Mouse (Mus musculus): ENCODE results near the gene Zic4.

The Zic4 gene

GRCm38 (mm10) chr9:91404905-91405752 lies 42.9 kb downstream of the Zic4 start:
- DNase-seq, result no peak

GRCm38 (mm10) chr9:91405753-91406178 lies 43.6 kb downstream of the Zic4 start:
- no peak for DNase-seq

- DNase-seq, result no peak
These were observed 44.1 kb downstream of the Zic4 start for GRCm38 (mm10) chr9:91406258-91406763.

- DNase-seq, result no peak
These were observed 47.6 kb downstream of the Zic4 start for GRCm38 (mm10) chr9:91409771-91410170.

GRCm38 (mm10) chr9:91414007-91414661 lies 51.9 kb downstream of the Zic4 start:
- DNase-seq, result no peak

- no peak for DNase-seq
These were observed 58.2 kb downstream of the Zic4 start for GRCm38 (mm10) chr9:91420441-91420840.

Data from liver (tissue).